Mouse (Mus musculus) granulocyte monocyte progenitor cell, adult 5-6 weeks (primary cell): ENCODE data around the gene Txndc2. TPM values are rescaled to one million over a fixed set of nuclear protein-coding genes. Genes with fewer than 3 reads are reported as not detected.

Experiments used
- ATAC-seq: replicated peaks from 2 replicates; pipeline ENCODE4 v1.8.0; 2016; ENCODE audit warnings: mild to moderate bottlenecking, moderate TSS enrichment, inconsistent platforms; ENCODE audit not compliant: poor library complexity, severe bottlenecking
- total RNA-seq, 2 experiments: library from RNA; stranded (forward) in 1 of 2; stranded (reverse) in 1 of 2; fragments of 200-712, 200-1000 nt in 1 of 2; fragments of >200 nt in 1 of 2; fragmentation: Nextera tagmentation in 1 of 2; gene quantifications; 2 replicates each; pipeline ENCODE4 v1.2.3; 2014 to 2017

The Txndc2 gene
- total RNA-seq, 2 experiments from 2014 or later = not detected

- ATAC-seq = no peak
Observed at GRCm38 (mm10) chr17:65614431-65614830, 27.5 kb downstream of the Txndc2 start.

- ATAC-seq = peak; percentile 71
Observed at GRCm38 (mm10) chr17:65613463-65614412, 28.2 kb downstream of the Txndc2 start, which contains the start of gene Vapa. Gene Vapa (minus strand): TSS chr17:65613555.

- no peak for ATAC-seq
Observed at GRCm38 (mm10) chr17:65613142-65613462, 28.9 kb downstream of the Txndc2 start.

GRCm38 (mm10) chr17:65612391-65613141, 29.4 kb downstream of the Txndc2 start:
- ATAC-seq = no peak

- ATAC-seq = no peak
Observed at GRCm38 (mm10) chr17:65611721-65612120, 30.2 kb downstream of the Txndc2 start.

GRCm38 (mm10) chr17:65608743-65609142, 33.2 kb downstream of the Txndc2 start:
- ATAC-seq = peak; percentile 54

GRCm38 (mm10) chr17:65608312-65608687, 33.7 kb downstream of the Txndc2 start:
- no peak for ATAC-seq

- peak; percentile 32 for ATAC-seq
Observed at GRCm38 (mm10) chr17:65607574-65608311, 34.2 kb downstream of the Txndc2 start.

- ATAC-seq = no peak
Observed at GRCm38 (mm10) chr17:65606014-65606413, 36.0 kb downstream of the Txndc2 start.

- peak; percentile 50 for ATAC-seq
Observed at GRCm38 (mm10) chr17:65604892-65605291, 37.1 kb downstream of the Txndc2 start.

- ATAC-seq = peak; percentile 41
Observed at GRCm38 (mm10) chr17:65604315-65604714, 37.7 kb downstream of the Txndc2 start.

- ATAC-seq = no peak
Observed at GRCm38 (mm10) chr17:65597857-65598486, 44.0 kb downstream of the Txndc2 start.

- ATAC-seq = no peak
Observed at GRCm38 (mm10) chr17:65594687-65595086, 47.3 kb downstream of the Txndc2 start.

Other genes starting within 250 kb of the Txndc2 start
- gene Tmem232, start 101.4 kb downstream of the Txndc2 start, total RNA-seq (2014; fragmentation: Nextera tagmentation) = not detected in 2 replicates
- gene Tmem232, start 101.4 kb downstream of the Txndc2 start, total RNA-seq (2017) = not detected in 2 replicates
- gene Vapa, start 28.6 kb downstream of the Txndc2 start, total RNA-seq (2014; fragmentation: Nextera tagmentation) = 131 and 169 TPM in 2 replicates
- gene Vapa, start 28.6 kb downstream of the Txndc2 start, total RNA-seq (2017) = 127 and 134 TPM in 2 replicates
- gene Rab31, start 130.6 kb upstream of the Txndc2 start, total RNA-seq (2014; fragmentation: Nextera tagmentation) = 48.3 and 56.7 TPM in 2 replicates
- 73.6 and 82.1 TPM in 2 replicates for gene Rab31, start 130.6 kb upstream of the Txndc2 start, total RNA-seq (2017)
- 76.3 and 77.3 TPM in 2 replicates for gene Ppp4r1, start 140.4 kb upstream of the Txndc2 start, total RNA-seq (2014; fragmentation: Nextera tagmentation)
- 42.0 and 101 TPM in 2 replicates for gene Ppp4r1, start 140.4 kb upstream of the Txndc2 start, total RNA-seq (2017)
- gene Ralbp1, start 243.6 kb upstream of the Txndc2 start, total RNA-seq (2014; fragmentation: Nextera tagmentation) = 40.5 and 41.4 TPM in 2 replicates
- gene Ralbp1, start 243.6 kb upstream of the Txndc2 start, total RNA-seq (2017) = 71.5 and 76.3 TPM in 2 replicates